Mouse (Mus musculus): Measurements from ENCODE around the gene Zfp445.

DNA sequence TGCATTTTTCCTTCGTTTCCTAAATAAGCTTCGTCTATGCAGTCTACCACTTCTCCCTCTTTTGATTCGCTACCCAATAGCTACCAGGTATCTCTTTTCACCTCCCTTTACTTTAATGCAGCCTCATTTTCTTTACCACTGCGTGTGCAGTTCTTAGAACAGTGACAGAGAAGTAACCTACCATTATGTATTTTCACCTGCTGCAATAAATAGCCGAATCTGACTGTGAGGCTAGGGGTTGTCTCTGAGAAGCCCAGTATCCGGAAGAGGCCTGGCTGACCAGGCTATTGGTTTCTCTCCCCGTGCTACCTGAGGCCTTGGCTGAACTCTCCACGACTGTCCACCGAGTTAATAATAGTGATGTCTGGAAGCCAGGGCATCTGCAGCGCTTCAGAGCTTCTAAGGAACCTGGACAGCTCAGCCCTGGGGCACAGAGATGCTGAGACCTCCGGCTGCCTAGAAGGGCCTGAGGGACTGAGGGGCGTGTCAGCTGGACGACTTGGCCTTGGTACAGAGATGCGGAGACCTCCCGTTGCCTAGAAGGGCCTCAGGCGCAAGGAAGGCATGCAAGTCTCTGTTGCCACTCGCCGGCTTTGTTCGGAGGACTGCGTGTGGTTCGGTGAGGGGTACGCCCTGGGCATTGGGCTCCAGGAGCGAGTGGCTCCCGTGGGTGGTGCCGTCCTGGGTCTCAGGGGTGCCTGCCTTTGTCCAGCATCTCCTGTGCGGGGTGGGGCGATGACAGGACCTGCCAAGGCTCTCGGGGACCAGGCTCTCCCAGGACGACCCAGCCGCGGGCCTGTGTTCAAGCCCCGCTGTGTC lies 37.1 kb upstream of the Zfp445 start:
- TF ChIP-seq CTCF (IDR thresholded peaks at IDR 0.05; ENCODE audit: control insufficient read depth, insufficient read depth, low read length) (no peak), POLR2A (IDR thresholded peaks at IDR 0.05; ENCODE audit: borderline replicate concordance, control insufficient read depth, low read depth, low read length) (no peak)

Data from bone marrow, adult 2 months (tissue).